Mouse (Mus musculus): Measurements from ENCODE around the gene Mccc1.

GRCm38 (mm10) chr3:36011239-36011638 is 10.8 kb upstream of the Mccc1 start:
- TF ChIP-seq CTCF (IDR thresholded peaks at IDR 0.05; ENCODE audit: low read depth, low read length) (no peak), POLR2A (IDR thresholded peaks at IDR 0.05; ENCODE audit: borderline replicate concordance, low read depth, low read length) (no peak)

Measured in bone marrow macrophage, adult 2 months (primary cell).